Mouse (Mus musculus): ENCODE data around the gene C130050O18Rik. TPM values are rescaled to one million over a fixed set of nuclear protein-coding genes. Genes with fewer than 3 reads are reported as not detected.
"Not testable (repeated sequence)": the region's sequence is repeated elsewhere in the genome, so short reads cannot be mapped to it uniquely, and the experiment has no call there.

C130050O18Rik gene
- polyA plus RNA-seq, 1 experiment from 2014 or later: 0.43 TPM

DNA sequence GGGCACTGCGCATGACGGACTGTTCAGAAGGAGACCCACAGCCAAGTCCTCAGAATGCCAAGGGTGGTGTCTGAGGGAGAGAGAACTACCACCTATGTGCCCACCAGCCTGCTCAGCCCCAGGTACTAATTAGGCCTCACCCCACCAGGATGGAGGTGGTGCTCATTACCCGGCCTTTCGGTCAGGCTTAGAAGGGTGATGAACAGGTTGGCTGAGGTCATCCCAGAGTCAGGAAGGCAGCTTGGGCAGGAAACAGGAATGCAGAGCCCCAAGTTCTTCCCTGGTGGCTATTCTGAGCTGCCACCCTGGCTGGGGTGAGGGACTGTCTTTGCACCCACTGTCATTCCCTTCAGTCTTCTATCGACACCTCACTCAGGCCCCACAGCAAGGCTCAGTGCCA lies 19.0 kb upstream of the C130050O18Rik start:
- Histone ChIP-seq H3K27ac (ENCODE audit: low read length) (no peak overlapping the region), H3K9ac (ENCODE audit: low read length) (no peak overlapping the region), H3K4me2 (ENCODE audit: low read depth, low read length) (no peak overlapping the region), H3K27me3 (ENCODE audit: control insufficient read depth, insufficient read depth, low read length) (no peaks in the 10 kb centered on the region), H3K4me3 (ENCODE audit: low read length) (no peak overlapping the region), H3K4me1 (ENCODE audit: control insufficient read depth, insufficient read depth, low read length) (peaks cover 73% of the 10 kb centered on the region), H3K9me3 (replicated peaks; ENCODE audit: control insufficient read depth, low read length) (no peaks in the 10 kb centered on the region), H3K36me3 (ENCODE audit: control insufficient read depth, insufficient read depth) (no peaks in the 10 kb centered on the region)
- 90% methylated on average over 5 of the region's 5 CpGs for WGBS
- no peak for ATAC-seq (replicated peaks; ENCODE audit: extremely low read depth, insufficient read depth, low FRiP score)

GRCm38 (mm10) chr5:139387329-139388194 lies 17.5 kb upstream of the C130050O18Rik start:
- ATAC-seq (replicated peaks; ENCODE audit: extremely low read depth, insufficient read depth, low FRiP score): peak; percentile 9; the same call in 1 of the 2 replicates

GRCm38 (mm10) chr5:139388195-139388570 lies 16.9 kb upstream of the C130050O18Rik start:
- Histone ChIP-seq H3K36me3 (ENCODE audit: control insufficient read depth, insufficient read depth) (peaks cover 4% of the 10 kb centered on the region; the same call in 1 of the 2 replicates), H3K9me3 (replicated peaks; ENCODE audit: control insufficient read depth, low read length) (no peaks in the 10 kb centered on the region), H3K27me3 (ENCODE audit: control insufficient read depth, insufficient read depth, low read length) (no peaks in the 10 kb centered on the region), H3K9ac (ENCODE audit: low read length) (no peak overlapping the region), H3K4me2 (ENCODE audit: low read depth, low read length) (no peak overlapping the region), H3K27ac (ENCODE audit: low read length) (peak overlapping the region; percentile 70), H3K4me3 (ENCODE audit: low read length) (no peak overlapping the region), H3K4me1 (ENCODE audit: control insufficient read depth, insufficient read depth, low read length) (peaks cover 60% of the 10 kb centered on the region)
- 57% methylated on average over 4 of the region's 4 CpGs for WGBS
- ATAC-seq (replicated peaks; ENCODE audit: extremely low read depth, insufficient read depth, low FRiP score): no peak; the same call in 1 of the 2 replicates

More at GRCm38 (mm10) chr5:139387329-139388194, 17.5 kb upstream of the C130050O18Rik start:
- Histone ChIP-seq H3K4me3 (ENCODE audit: low read length) (no peak overlapping the region), H3K9me3 (replicated peaks; ENCODE audit: control insufficient read depth, low read length) (no peaks in the 10 kb centered on the region), H3K4me2 (ENCODE audit: low read depth, low read length) (no peak overlapping the region), H3K9ac (ENCODE audit: low read length) (no peak overlapping the region), H3K36me3 (ENCODE audit: control insufficient read depth, insufficient read depth) (no peaks in the 10 kb centered on the region), H3K27ac (ENCODE audit: low read length) (peak overlapping the region; percentile 70), H3K27me3 (ENCODE audit: control insufficient read depth, insufficient read depth, low read length) (no peaks in the 10 kb centered on the region), H3K4me1 (ENCODE audit: control insufficient read depth, insufficient read depth, low read length) (peaks cover 66% of the 10 kb centered on the region)
- 69% methylated on average over 10 of the region's 10 CpGs for WGBS

- H3K36me3 ChIP-seq (ENCODE audit: control insufficient read depth, insufficient read depth): peaks cover 10% of the 10 kb centered on the region
- 74% methylated on average over 17 of the region's 17 CpGs for WGBS
- H3K4me2 ChIP-seq (ENCODE audit: low read depth, low read length): no peak overlapping the region
- no peak overlapping the region for H3K4me3 ChIP-seq (ENCODE audit: low read length)
- H3K27ac ChIP-seq (ENCODE audit: low read length): peak overlapping the region; percentile 70
- no peaks in the 10 kb centered on the region for H3K27me3 ChIP-seq (ENCODE audit: control insufficient read depth, insufficient read depth, low read length)
- peaks cover 52% of the 10 kb centered on the region for H3K4me1 ChIP-seq (ENCODE audit: control insufficient read depth, insufficient read depth, low read length)
- 0 out of 2 replicates have a peak overlapping the region, but pooled peaks have one; percentile 14 for H3K9ac ChIP-seq (ENCODE audit: low read length)
- no peak for ATAC-seq (replicated peaks; ENCODE audit: extremely low read depth, insufficient read depth, low FRiP score)
- no peaks in the 10 kb centered on the region for H3K9me3 ChIP-seq (replicated peaks; ENCODE audit: control insufficient read depth, low read length)
Measured at GRCm38 (mm10) chr5:139388694-139389675, 16.1 kb upstream of the C130050O18Rik start.

- H3K4me3 ChIP-seq (ENCODE audit: low read length): no peak overlapping the region
- H3K9me3 ChIP-seq (replicated peaks; ENCODE audit: control insufficient read depth, low read length): no peaks in the 10 kb centered on the region
- H3K9ac ChIP-seq (ENCODE audit: low read length): no peak overlapping the region
- H3K4me1 ChIP-seq (ENCODE audit: control insufficient read depth, insufficient read depth, low read length): peaks cover 45% of the 10 kb centered on the region
- H3K36me3 ChIP-seq (ENCODE audit: control insufficient read depth, insufficient read depth): peaks cover 11% of the 10 kb centered on the region
- no peak for ATAC-seq (replicated peaks; ENCODE audit: extremely low read depth, insufficient read depth, low FRiP score)
- H3K4me2 ChIP-seq (ENCODE audit: low read depth, low read length): no peak overlapping the region
- H3K27ac ChIP-seq (ENCODE audit: low read length): peak overlapping the region; percentile 70
- no peaks in the 10 kb centered on the region for H3K27me3 ChIP-seq (ENCODE audit: control insufficient read depth, insufficient read depth, low read length)
- 35% methylated on average over 6 of the region's 6 CpGs for WGBS
Measured at GRCm38 (mm10) chr5:139389676-139390061, 15.4 kb upstream of the C130050O18Rik start.

- not testable (repeated sequence) for H3K4me2 ChIP-seq (ENCODE audit: low read depth, low read length); H3K4me3 ChIP-seq (ENCODE audit: low read length); H3K27me3 ChIP-seq (ENCODE audit: control insufficient read depth, insufficient read depth, low read length); ATAC-seq (replicated peaks; ENCODE audit: extremely low read depth, insufficient read depth, low FRiP score); H3K9me3 ChIP-seq (replicated peaks; ENCODE audit: control insufficient read depth, low read length); H3K27ac ChIP-seq (ENCODE audit: low read length)
- Histone ChIP-seq H3K9ac (ENCODE audit: low read length) (0 out of 2 replicates have a peak overlapping the region, but pooled peaks have one; percentile 16), H3K36me3 (ENCODE audit: control insufficient read depth, insufficient read depth) (peaks cover 11% of the 10 kb centered on the region), H3K4me1 (ENCODE audit: control insufficient read depth, insufficient read depth, low read length) (peaks cover 38% of the 10 kb centered on the region)
- 68% methylated on average over 5 of the region's 5 CpGs for WGBS
Measured at GRCm38 (mm10) chr5:139390324-139391119, 14.6 kb upstream of the C130050O18Rik start.

DNA sequence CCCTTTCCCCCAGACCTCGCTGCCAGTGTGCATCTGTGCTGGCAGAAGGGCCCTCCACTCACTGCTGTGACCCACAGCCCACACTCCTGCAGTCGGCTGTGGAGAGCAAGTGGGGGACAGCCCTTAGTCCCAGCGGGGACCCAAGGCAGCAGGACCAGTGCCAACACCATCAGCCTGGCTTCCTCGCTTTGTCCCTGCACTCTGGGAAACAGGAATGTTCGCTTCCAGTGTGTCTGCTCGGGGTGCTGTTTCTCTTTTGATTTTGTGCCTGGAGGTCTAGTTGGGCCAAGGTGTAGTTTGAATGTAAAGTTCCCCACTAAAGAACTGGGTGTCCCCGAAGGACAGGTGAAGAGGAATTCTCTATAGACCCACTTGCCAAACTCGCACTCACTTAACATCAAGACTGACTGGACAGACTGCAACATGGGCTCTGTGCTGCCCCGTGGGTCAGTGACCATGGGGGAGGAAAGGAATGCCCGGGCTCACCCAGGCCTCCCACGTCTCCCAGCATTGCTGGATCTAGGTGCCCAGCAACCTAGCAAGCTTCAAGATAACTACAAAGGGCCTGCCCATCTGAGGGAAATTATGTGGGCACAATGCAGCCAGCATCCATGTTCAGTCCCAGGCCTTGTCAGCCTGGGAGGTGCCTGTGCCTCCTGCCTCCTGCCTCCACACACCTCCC lies 13.6 kb upstream of the C130050O18Rik start:
- Histone ChIP-seq H3K36me3 (ENCODE audit: control insufficient read depth, insufficient read depth) (peaks cover 11% of the 10 kb centered on the region), H3K4me2 (ENCODE audit: low read depth, low read length) (no peak overlapping the region), H3K27me3 (ENCODE audit: control insufficient read depth, insufficient read depth, low read length) (no peaks in the 10 kb centered on the region), H3K9ac (ENCODE audit: low read length) (0 out of 2 replicates have a peak overlapping the region, but pooled peaks have one; percentile 16), H3K4me3 (ENCODE audit: low read length) (no peak overlapping the region), H3K9me3 (replicated peaks; ENCODE audit: control insufficient read depth, low read length) (no peaks in the 10 kb centered on the region), H3K27ac (ENCODE audit: low read length) (peak overlapping the region; percentile 47), H3K4me1 (ENCODE audit: control insufficient read depth, insufficient read depth, low read length) (peaks cover 35% of the 10 kb centered on the region)
- no peak for ATAC-seq (replicated peaks; ENCODE audit: extremely low read depth, insufficient read depth, low FRiP score)
- WGBS: 74% methylated on average over 11 of the region's 11 CpGs
